Mouse (Mus musculus) heart, embryonic 11.5 days (tissue): ENCODE measurements around the gene Dhx40. TPM values are rescaled to one million over a fixed set of nuclear protein-coding genes. Genes with fewer than 3 reads are reported as not detected.

Experiments used
- ATAC-seq: fragments of 200-750 bp; cut with Nextera tagmentation; replicated peaks from 2 replicates; pipeline ENCODE4 v1.8.0; 2017; ENCODE audit warnings: moderate library complexity; ENCODE audit not compliant: insufficient number of reproducible peaks, low FRiP score, low TSS enrichment
- H3K27ac ChIP-seq: fragments of 300-500 bp; sonication (generic); 2 replicates; pipeline ENCODE4 v1.5.1; 2014; ENCODE audit warnings: mild to moderate bottlenecking, low read depth, low read length
- H3K27me3 ChIP-seq: fragments of 300-500 bp; sonication (generic); 2 replicates; pipeline ENCODE4 v1.6.1; 2014; ENCODE audit warnings: mild to moderate bottlenecking, low read length, mixed read lengths; ENCODE audit not compliant: control insufficient read depth, insufficient read depth
- H3K36me3 ChIP-seq: fragments of 300-500 bp; sonication (generic); 2 replicates; pipeline ENCODE4 v1.6.1; 2014; ENCODE audit warnings: mild to moderate bottlenecking, low read length, moderate library complexity, mixed read lengths; ENCODE audit not compliant: control insufficient read depth, insufficient read depth
- H3K4me1 ChIP-seq: fragments of 300-500 bp; sonication (generic); 2 replicates; pipeline ENCODE4 v1.6.1; 2014; ENCODE audit warnings: low read length; ENCODE audit not compliant: control insufficient read depth, insufficient read depth
- H3K4me2 ChIP-seq: fragments of 300-500 bp; sonication (generic); 2 replicates; pipeline ENCODE4 v1.6.1; 2014; ENCODE audit warnings: mild to moderate bottlenecking, moderate library complexity
- H3K4me3 ChIP-seq: fragments of 300-500 bp; sonication (generic); 2 replicates; pipeline ENCODE4 v1.5.1; 2014; ENCODE audit warnings: low read depth, low read length
- H3K9ac ChIP-seq: fragments of 300-500 bp; sonication (generic); 2 replicates; pipeline ENCODE4 v1.6.1; 2014; ENCODE audit warnings: mild to moderate bottlenecking, low read depth, low read length, moderate library complexity
- H3K9me3 ChIP-seq: fragments of 300-500 bp; sonication (generic); replicated peaks from 2 replicates; pipeline ENCODE4 v1.6.1; 2016; ENCODE audit warnings: low read length; ENCODE audit not compliant: control insufficient read depth
- WGBS: fragments of 180-500 bp; shearing (Covaris S2); extraction: QIAGEN DNeasy Blood & Tissue Kit; methylation state at CpG from one replicate; pipeline ENCODE4 v1.1.7; 2014; ENCODE audit not compliant: insufficient replicate concordance; 5-methylcytosine and 5-hydroxymethylcytosine counted together
- polyA plus RNA-seq: library from polyadenylated mRNA; unstranded; fragments of >200 nt; fragmentation: Nextera tagmentation; extraction: Ambion mirVana; gene quantifications from 2 replicates; pipeline ENCODE4 v1.2.1, GENCODE M21; 2014

Dhx40 gene
- polyA plus RNA-seq, 1 experiment from 2014 or later, result 15.0 TPM

DNA sequence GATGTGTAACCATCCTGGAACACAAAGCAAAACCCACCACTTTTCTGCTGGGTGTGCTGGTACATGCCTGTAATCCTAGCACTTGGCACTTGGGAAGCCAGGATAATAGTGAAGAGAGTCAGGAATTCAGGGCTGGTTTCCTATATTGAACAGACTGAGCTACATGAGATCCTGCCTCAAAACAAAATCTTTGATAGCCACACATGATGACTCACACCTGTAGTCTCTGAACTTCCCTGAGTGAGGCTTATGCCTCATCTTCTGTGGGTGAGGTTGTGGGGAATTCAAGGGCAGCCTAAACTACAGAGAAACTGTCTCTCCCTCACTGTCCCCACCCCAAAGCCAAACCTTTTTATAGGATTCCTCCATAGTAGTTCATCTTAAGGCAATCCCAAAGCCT is 47.2 kb downstream of the Dhx40 start:
- no peaks in the 10 kb centered on the region for H3K36me3 ChIP-seq
- H3K9ac ChIP-seq, result no peak overlapping the region
- H3K27me3 ChIP-seq, result no peaks in the 10 kb centered on the region
- H3K4me2 ChIP-seq, result no peak overlapping the region
- no peak overlapping the region for H3K27ac ChIP-seq
- no peak for ATAC-seq
- H3K9me3 ChIP-seq, result no peaks in the 10 kb centered on the region
- H3K4me3 ChIP-seq, result no peak overlapping the region
- H3K4me1 ChIP-seq, result peaks cover 5% of the 10 kb centered on the region; the same call in 1 of the 2 replicates

- no peaks in the 10 kb centered on the region for H3K27me3 ChIP-seq
- no peak overlapping the region for H3K4me3 ChIP-seq
- H3K9ac ChIP-seq, result no peak overlapping the region
- no peak overlapping the region for H3K27ac ChIP-seq
- WGBS, result 86% methylated on average over 2 of the region's 2 CpGs
- H3K9me3 ChIP-seq, result no peaks in the 10 kb centered on the region
- H3K4me2 ChIP-seq, result no peak overlapping the region
- peaks cover 7% of the 10 kb centered on the region; the same call in 1 of the 2 replicates for H3K4me1 ChIP-seq
- no peak for ATAC-seq
- no peaks in the 10 kb centered on the region for H3K36me3 ChIP-seq
These were observed 47.7 kb downstream of the Dhx40 start for GRCm38 (mm10) chr11:86759886-86760285.

DNA sequence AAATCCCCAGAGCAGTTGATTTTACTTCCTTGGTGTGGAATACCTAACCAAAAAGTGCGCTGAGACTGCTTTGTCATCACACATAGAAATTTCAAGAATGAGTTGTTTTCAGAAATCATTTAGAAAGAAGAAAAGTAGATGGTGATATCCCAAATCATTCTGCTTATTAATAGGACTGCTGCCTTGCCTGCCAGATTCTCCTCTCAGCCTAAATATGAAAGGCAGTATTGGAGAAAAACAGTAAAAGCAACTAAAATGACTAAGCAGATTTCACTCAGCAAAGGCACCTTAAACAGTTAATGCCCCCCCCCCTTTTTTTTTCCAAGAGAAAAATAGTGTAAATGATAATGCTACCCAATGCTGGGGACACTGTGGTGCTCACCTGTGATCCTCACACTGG is 48.3 kb downstream of the Dhx40 start:
- H3K36me3 ChIP-seq, result no peaks in the 10 kb centered on the region
- H3K27ac ChIP-seq, result peak overlapping the region; percentile 99
- ATAC-seq, result no peak
- H3K4me1 ChIP-seq, result peaks cover 7% of the 10 kb centered on the region; the same call in 1 of the 2 replicates
- no peak overlapping the region for H3K4me3 ChIP-seq
- H3K9me3 ChIP-seq, result no peaks in the 10 kb centered on the region
- H3K27me3 ChIP-seq, result no peaks in the 10 kb centered on the region
- 92% methylated on average over 1 of the region's 1 CpGs for WGBS
- no peak overlapping the region for H3K9ac ChIP-seq
- peak overlapping the region; percentile 92 for H3K4me2 ChIP-seq

- Histone ChIP-seq H3K4me1 (peaks cover 11% of the 10 kb centered on the region; the same call in 1 of the 2 replicates), H3K9me3 (no peaks in the 10 kb centered on the region), H3K4me3 (peak overlapping the region; percentile 100), H3K4me2 (peak overlapping the region; percentile 92), H3K27me3 (no peaks in the 10 kb centered on the region), H3K27ac (peak overlapping the region; percentile 99), H3K9ac (peak overlapping the region; percentile 99), H3K36me3 (no peaks in the 10 kb centered on the region)
- no peak for ATAC-seq
- 38% methylated on average over 6 of the region's 6 CpGs for WGBS
These were observed 49.0 kb downstream of the Dhx40 start for GRCm38 (mm10) chr11:86758559-86758958.

GRCm38 (mm10) chr11:86757480-86758371 is 49.8 kb downstream of the Dhx40 start, which contains the start of gene Cltc:
Gene Cltc, minus strand, starts transcription at chr11:86757565.
- ATAC-seq, result peak; percentile 92
- H3K4me1 ChIP-seq, result peaks cover 17% of the 10 kb centered on the region; the same call in 1 of the 2 replicates
- peaks cover 2% of the 10 kb centered on the region; the same call in 1 of the 2 replicates for H3K36me3 ChIP-seq
- peak within 1 kb of the TSS; percentile 99 for H3K27ac ChIP-seq
- H3K9me3 ChIP-seq, result no peaks in the 10 kb centered on the region
- peak within 1 kb of the TSS; percentile 100 for H3K4me3 ChIP-seq
- H3K27me3 ChIP-seq, result no peaks in the 10 kb centered on the region
- peak within 1 kb of the TSS; percentile 92 for H3K4me2 ChIP-seq
- under 1% methylated on average over 70 of the region's 73 CpGs for WGBS
- peak within 1 kb of the TSS; percentile 99 for H3K9ac ChIP-seq

GRCm38 (mm10) chr11:86757142-86757479 is 50.4 kb downstream of the Dhx40 start:
- peak overlapping the region; percentile 99 for H3K9ac ChIP-seq

GRCm38 (mm10) chr11:86756156-86757141 is 51.1 kb downstream of the Dhx40 start:
- peaks cover 2% of the 10 kb centered on the region; the same call in 1 of the 2 replicates for H3K36me3 ChIP-seq
- no peak for ATAC-seq
- H3K4me1 ChIP-seq, result peaks cover 17% of the 10 kb centered on the region; the same call in 1 of the 2 replicates
- peak overlapping the region; percentile 99 for H3K9ac ChIP-seq
- no peaks in the 10 kb centered on the region for H3K9me3 ChIP-seq
- H3K27me3 ChIP-seq, result no peaks in the 10 kb centered on the region
- 2% methylated on average over 31 of the region's 31 CpGs for WGBS
- peak overlapping the region; percentile 100 for H3K4me3 ChIP-seq
- peak overlapping the region; percentile 99 for H3K27ac ChIP-seq
- H3K4me2 ChIP-seq, result peak overlapping the region; percentile 92

More at GRCm38 (mm10) chr11:86757142-86757479, 50.4 kb downstream of the Dhx40 start:
- Histone ChIP-seq H3K27ac (peak overlapping the region; percentile 99), H3K36me3 (peaks cover 2% of the 10 kb centered on the region; the same call in 1 of the 2 replicates), H3K4me1 (peaks cover 17% of the 10 kb centered on the region; the same call in 1 of the 2 replicates), H3K27me3 (no peaks in the 10 kb centered on the region), H3K9me3 (no peaks in the 10 kb centered on the region), H3K4me2 (peak overlapping the region; percentile 92), H3K4me3 (peak overlapping the region; percentile 100)
- no peak for ATAC-seq
- under 1% methylated on average over 18 of the region's 18 CpGs for WGBS

- H3K27ac ChIP-seq, result no peak overlapping the region
- no peak overlapping the region for H3K4me3 ChIP-seq
- H3K9ac ChIP-seq, result no peak overlapping the region
- peak overlapping the region; percentile 1; the same call in 1 of the 2 replicates for H3K4me2 ChIP-seq
- peaks cover 18% of the 10 kb centered on the region for H3K4me1 ChIP-seq
- no peak for ATAC-seq
- H3K36me3 ChIP-seq, result peaks cover 2% of the 10 kb centered on the region; the same call in 1 of the 2 replicates
- no peaks in the 10 kb centered on the region for H3K9me3 ChIP-seq
- no peaks in the 10 kb centered on the region for H3K27me3 ChIP-seq
These were observed 55.1 kb downstream of the Dhx40 start for GRCm38 (mm10) chr11:86752404-86752803.
